Mouse (Mus musculus): Measurements from ENCODE around the gene Stk25. TPM values are rescaled to one million over a fixed set of nuclear protein-coding genes. Genes with fewer than 3 reads are reported as not detected.
A peak's percentile ranks its signal among the peaks of the same experiment; 100 is the strongest.

The Stk25 gene
- polyA plus RNA-seq, 1 experiment from 2014 or later = 200 TPM

DNA sequence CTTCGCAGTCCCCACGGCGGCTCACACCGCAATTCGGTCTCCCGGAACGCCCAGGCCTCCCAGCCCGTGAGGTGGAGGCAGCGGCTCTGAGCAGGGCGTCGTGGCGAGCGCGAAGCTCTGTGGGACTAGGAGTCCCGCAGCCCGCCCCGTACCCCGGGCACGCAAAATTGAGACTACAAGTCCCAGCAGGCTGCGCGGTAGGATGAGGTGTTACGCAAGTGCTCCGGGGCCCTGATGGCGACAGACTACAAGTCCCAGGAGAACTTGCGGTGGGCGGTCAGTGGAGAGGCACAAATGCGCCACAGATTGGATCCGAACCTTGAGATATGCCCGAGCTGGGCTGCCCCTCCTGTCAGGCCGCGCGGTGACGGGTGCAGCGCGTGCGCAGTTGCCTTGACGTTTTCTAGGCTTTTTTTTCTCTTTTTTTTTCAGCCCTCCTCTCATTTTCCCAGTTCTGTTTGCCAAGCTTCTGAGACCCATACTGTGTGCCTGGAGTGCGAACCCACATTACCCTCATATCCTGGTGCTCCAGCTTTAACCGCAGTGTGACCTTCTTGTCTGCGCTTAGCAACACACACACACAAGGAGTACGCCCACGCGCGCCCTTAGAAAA lies 22.8 kb downstream of the Stk25 start:
- Histone ChIP-seq H3K27ac (replicated peaks) (peak overlapping the region; percentile 88), H3K4me3 (replicated peaks) (peak overlapping the region; percentile 100), H3K36me3 (0 out of 2 replicates have a peak, but pooled peaks cover 7% of the 10 kb centered on the region), H3K9me3 (replicated peaks) (no peaks in the 10 kb centered on the region), H3K4me2 (replicated peaks) (peak overlapping the region; percentile 75), H3K27me3 (no peaks in the 10 kb centered on the region), H3K4me1 (peaks cover 23% of the 10 kb centered on the region), H3K9ac (peak overlapping the region; percentile 93)
- 2% methylated on average over 44 of the region's 44 CpGs for WGBS
- ATAC-seq (ENCODE audit: insufficient number of reproducible peaks, low FRiP score, low TSS enrichment, low read depth) = peak; percentile 99

DNA sequence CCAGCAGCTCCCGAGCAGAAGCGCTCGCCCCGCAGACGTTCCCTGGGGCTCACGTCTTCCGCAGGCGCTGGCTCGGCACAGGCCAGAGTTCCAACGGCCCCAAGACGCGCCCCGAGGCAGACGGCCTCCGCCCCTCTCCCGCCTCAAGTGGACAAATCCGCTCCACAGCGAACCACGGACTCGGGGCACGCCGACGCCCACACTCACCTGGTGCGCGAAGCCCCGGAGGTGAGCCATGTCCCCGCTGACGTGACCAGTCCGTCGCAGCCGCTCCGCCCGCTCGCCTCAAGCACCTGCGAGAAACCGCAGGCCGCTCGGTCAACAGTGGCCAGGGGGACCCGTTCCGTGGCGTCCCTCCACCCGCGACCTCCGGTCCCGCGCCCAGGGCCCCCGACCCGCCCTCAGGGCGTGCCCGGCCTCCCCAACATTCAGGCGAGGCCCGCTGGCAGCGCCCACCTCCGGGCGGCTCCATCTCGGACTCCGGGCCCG lies 23.3 kb downstream of the Stk25 start:
- under 1% methylated on average over 58 of the region's 58 CpGs for WGBS
- H3K9ac ChIP-seq = peak overlapping the region; percentile 93
- H3K4me1 ChIP-seq = peaks cover 23% of the 10 kb centered on the region
- H3K27me3 ChIP-seq = no peaks in the 10 kb centered on the region
- peak overlapping the region; percentile 88 for H3K27ac ChIP-seq (replicated peaks)
- peak; percentile 27 for ATAC-seq (ENCODE audit: insufficient number of reproducible peaks, low FRiP score, low TSS enrichment, low read depth)
- no peaks in the 10 kb centered on the region for H3K9me3 ChIP-seq (replicated peaks)
- H3K4me2 ChIP-seq (replicated peaks) = peak overlapping the region; percentile 75
- 0 out of 2 replicates have a peak, but pooled peaks cover 7% of the 10 kb centered on the region for H3K36me3 ChIP-seq
- H3K4me3 ChIP-seq (replicated peaks) = peak overlapping the region; percentile 100

- H3K9me3 ChIP-seq (replicated peaks) = no peaks in the 10 kb centered on the region
- H3K27ac ChIP-seq (replicated peaks) = peak overlapping the region; percentile 88
- peak overlapping the region; percentile 93 for H3K9ac ChIP-seq
- no peaks in the 10 kb centered on the region for H3K27me3 ChIP-seq
- 0 out of 2 replicates have a peak, but pooled peaks cover 7% of the 10 kb centered on the region for H3K36me3 ChIP-seq
- peak overlapping the region; percentile 100 for H3K4me3 ChIP-seq (replicated peaks)
- peaks cover 23% of the 10 kb centered on the region for H3K4me1 ChIP-seq
- H3K4me2 ChIP-seq (replicated peaks) = peak overlapping the region; percentile 75
- under 1% methylated on average over 6 of the region's 6 CpGs for WGBS
- ATAC-seq (ENCODE audit: insufficient number of reproducible peaks, low FRiP score, low TSS enrichment, low read depth) = no peak
These were observed 24.0 kb downstream of the Stk25 start for GRCm38 (mm10) chr1:93634481-93634891.

- peaks cover 23% of the 10 kb centered on the region for H3K4me1 ChIP-seq
- H3K27ac ChIP-seq (replicated peaks) = no peak overlapping the region
- no peak overlapping the region for H3K4me2 ChIP-seq (replicated peaks)
- H3K27me3 ChIP-seq = no peaks in the 10 kb centered on the region
- no peaks in the 10 kb centered on the region for H3K9me3 ChIP-seq (replicated peaks)
- no peak overlapping the region for H3K4me3 ChIP-seq (replicated peaks)
- no peak overlapping the region for H3K9ac ChIP-seq
- H3K36me3 ChIP-seq = peaks cover 23% of the 10 kb centered on the region
- WGBS = 92% methylated on average over 3 of the region's 3 CpGs
- no peak for ATAC-seq (ENCODE audit: insufficient number of reproducible peaks, low FRiP score, low TSS enrichment, low read depth)
These were observed 25.7 kb downstream of the Stk25 start for GRCm38 (mm10) chr1:93632723-93633122.

- Histone ChIP-seq H3K27me3 (no peaks in the 10 kb centered on the region), H3K4me2 (replicated peaks) (no peak overlapping the region), H3K9me3 (replicated peaks) (no peaks in the 10 kb centered on the region), H3K4me3 (replicated peaks) (no peak overlapping the region), H3K36me3 (peaks cover 43% of the 10 kb centered on the region), H3K4me1 (peaks cover 18% of the 10 kb centered on the region), H3K27ac (replicated peaks) (no peak overlapping the region), H3K9ac (no peak overlapping the region)
- WGBS = 86% methylated on average over 3 of the region's 3 CpGs
- ATAC-seq (ENCODE audit: insufficient number of reproducible peaks, low FRiP score, low TSS enrichment, low read depth) = no peak
These were observed 27.7 kb downstream of the Stk25 start for GRCm38 (mm10) chr1:93630796-93631195.

GRCm38 (mm10) chr1:93624502-93624901 lies 34.0 kb downstream of the Stk25 start:
- ATAC-seq (ENCODE audit: insufficient number of reproducible peaks, low FRiP score, low TSS enrichment, low read depth) = no peak

DNA sequence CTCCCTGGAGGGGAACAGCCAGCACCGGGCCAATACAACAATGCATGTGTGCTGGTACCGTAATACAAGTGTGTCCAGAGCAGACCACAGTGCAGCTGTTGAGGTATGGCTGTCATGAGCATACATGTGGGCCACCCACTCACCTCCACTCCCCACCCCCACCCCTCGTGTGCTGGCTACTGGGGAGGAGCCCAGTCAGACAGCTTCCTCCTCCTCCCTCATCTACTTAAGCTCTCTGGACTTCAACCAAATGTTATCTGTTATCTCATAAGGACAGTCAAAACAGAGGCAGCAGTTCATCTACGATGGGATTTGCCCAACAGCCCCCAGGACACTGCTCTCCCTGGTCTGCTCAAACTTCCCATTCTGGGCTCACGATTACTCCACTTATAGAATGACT lies 39.5 kb downstream of the Stk25 start:
- no peak overlapping the region for H3K27ac ChIP-seq (replicated peaks)
- 70% methylated on average over 5 of the region's 5 CpGs for WGBS
- peaks cover 39% of the 10 kb centered on the region for H3K36me3 ChIP-seq
- no peak overlapping the region for H3K4me2 ChIP-seq (replicated peaks)
- H3K9ac ChIP-seq = no peak overlapping the region
- H3K4me3 ChIP-seq (replicated peaks) = no peak overlapping the region
- H3K27me3 ChIP-seq = no peaks in the 10 kb centered on the region
- 0 out of 2 replicates have a peak, but pooled peaks have one; percentile 56 for ATAC-seq (ENCODE audit: insufficient number of reproducible peaks, low FRiP score, low TSS enrichment, low read depth)
- H3K9me3 ChIP-seq (replicated peaks) = no peaks in the 10 kb centered on the region
- H3K4me1 ChIP-seq = no peaks in the 10 kb centered on the region

More at GRCm38 (mm10) chr1:93624502-93624901, 34.0 kb downstream of the Stk25 start:
- H3K27me3 ChIP-seq = no peaks in the 10 kb centered on the region
- H3K4me1 ChIP-seq = no peaks in the 10 kb centered on the region
- peaks cover 90% of the 10 kb centered on the region for H3K36me3 ChIP-seq
- H3K4me3 ChIP-seq (replicated peaks) = no peak overlapping the region
- no peak overlapping the region for H3K9ac ChIP-seq
- 100% methylated on average over 1 of the region's 1 CpGs for WGBS
- no peak overlapping the region for H3K27ac ChIP-seq (replicated peaks)
- no peaks in the 10 kb centered on the region for H3K9me3 ChIP-seq (replicated peaks)
- no peak overlapping the region for H3K4me2 ChIP-seq (replicated peaks)

DNA sequence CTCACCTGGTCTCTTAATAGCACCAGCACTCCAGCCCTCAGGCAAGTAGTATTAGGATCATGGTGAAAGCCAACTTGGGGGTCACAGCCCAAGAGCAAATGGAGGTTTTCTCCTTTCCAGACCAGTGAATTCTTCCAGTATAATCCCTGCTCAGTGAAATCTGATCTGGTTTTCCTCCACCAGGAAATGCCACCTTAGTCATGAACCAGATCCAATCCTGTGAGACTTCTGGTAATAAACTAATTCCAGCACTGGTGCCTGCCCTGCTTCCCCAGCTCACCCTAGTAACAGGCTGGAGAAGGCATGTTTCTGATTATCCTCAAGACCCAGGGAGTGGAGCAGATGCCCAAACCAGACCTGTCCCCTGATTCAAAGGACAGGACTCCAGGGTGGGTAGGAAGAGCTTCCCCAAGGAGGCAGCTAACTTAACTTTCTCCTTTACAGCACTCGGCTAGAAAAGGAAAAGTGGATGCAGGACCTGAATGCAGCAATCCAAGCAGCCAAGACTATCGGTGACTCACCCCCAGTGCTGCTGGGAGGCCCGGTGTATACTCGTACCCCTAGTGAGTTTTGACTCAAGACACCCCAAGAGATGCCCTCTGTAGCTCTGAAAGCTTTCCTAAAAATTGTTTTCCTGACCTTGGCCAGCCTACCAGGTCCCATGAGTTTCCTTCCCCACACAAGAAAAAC lies 40.3 kb downstream of the Stk25 start:
- H3K4me2 ChIP-seq (replicated peaks) = no peak overlapping the region
- WGBS = 60% methylated on average over 4 of the region's 4 CpGs

GRCm38 (mm10) chr1:93609762-93610161 lies 48.7 kb downstream of the Stk25 start:
- H3K4me2 ChIP-seq (replicated peaks) = no peak overlapping the region
- H3K4me1 ChIP-seq = no peaks in the 10 kb centered on the region
- H3K36me3 ChIP-seq = peaks cover 13% of the 10 kb centered on the region; the same call in 1 of the 2 replicates
- no peak overlapping the region for H3K27ac ChIP-seq (replicated peaks)
- no peak overlapping the region for H3K9ac ChIP-seq
- H3K9me3 ChIP-seq (replicated peaks) = no peaks in the 10 kb centered on the region
- ATAC-seq (ENCODE audit: insufficient number of reproducible peaks, low FRiP score, low TSS enrichment, low read depth) = no peak
- 90% methylated on average over 8 of the region's 8 CpGs for WGBS
- no peaks in the 10 kb centered on the region for H3K27me3 ChIP-seq
- H3K4me3 ChIP-seq (replicated peaks) = no peak overlapping the region

More for the DNA sequence above, 40.3 kb downstream of the Stk25 start:
- H3K9me3 ChIP-seq (replicated peaks) = no peaks in the 10 kb centered on the region
- 0 out of 2 replicates have a peak, but pooled peaks have one; percentile 41 for ATAC-seq (ENCODE audit: insufficient number of reproducible peaks, low FRiP score, low TSS enrichment, low read depth)
- H3K36me3 ChIP-seq = peaks cover 39% of the 10 kb centered on the region
- H3K9ac ChIP-seq = no peak overlapping the region
- H3K27me3 ChIP-seq = no peaks in the 10 kb centered on the region
- H3K4me1 ChIP-seq = no peaks in the 10 kb centered on the region
- no peak overlapping the region for H3K27ac ChIP-seq (replicated peaks)
- H3K4me3 ChIP-seq (replicated peaks) = no peak overlapping the region

DNA sequence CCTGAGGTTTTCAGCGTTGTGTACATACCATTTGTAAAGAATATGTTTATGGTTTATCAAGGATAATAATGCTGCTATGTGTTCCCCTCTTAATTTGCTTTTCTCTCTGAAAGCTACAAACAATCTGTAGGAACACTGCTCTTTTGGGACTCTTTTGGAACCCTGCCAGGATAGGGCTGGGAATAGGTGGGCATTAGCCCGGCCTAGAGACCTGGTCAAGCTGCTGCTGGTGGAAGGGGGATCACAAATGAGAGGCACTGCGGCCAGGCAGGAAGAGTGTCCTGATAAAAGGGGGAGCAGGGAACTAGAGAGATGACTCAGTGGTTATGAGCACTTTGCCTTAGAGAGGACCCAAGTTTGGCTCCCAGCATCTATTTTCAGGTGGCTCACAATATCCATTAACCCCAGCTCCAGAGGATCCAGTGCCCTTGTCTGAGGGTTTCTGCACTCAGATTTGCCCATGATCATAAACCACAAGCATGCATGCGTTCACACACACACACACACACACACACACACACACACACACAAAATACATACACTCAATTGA lies 49.7 kb downstream of the Stk25 start:
- H3K4me1 ChIP-seq = no peaks in the 10 kb centered on the region

More for the DNA sequence above, 49.7 kb downstream of the Stk25 start:
- no peak overlapping the region for H3K9ac ChIP-seq
- no peak overlapping the region for H3K4me3 ChIP-seq (replicated peaks)
- H3K4me2 ChIP-seq (replicated peaks) = no peak overlapping the region
- H3K9me3 ChIP-seq (replicated peaks) = no peaks in the 10 kb centered on the region
- H3K27me3 ChIP-seq = no peaks in the 10 kb centered on the region
- 81% methylated on average over 4 of the region's 4 CpGs for WGBS
- H3K36me3 ChIP-seq = peaks cover 7% of the 10 kb centered on the region; the same call in 1 of the 2 replicates
- no peak overlapping the region for H3K27ac ChIP-seq (replicated peaks)
- ATAC-seq (ENCODE audit: insufficient number of reproducible peaks, low FRiP score, low TSS enrichment, low read depth) = no peak

Measured in embryonic facial prominence, embryonic 15.5 days (tissue).